Mouse (Mus musculus) left cerebral cortex, adult 9 months (tissue): Measurements from ENCODE around the gene Mpp2.

Source experiments
- DNase-seq, 2 experiments: peaks; one replicate each; pipeline ENCODE4 v3.0.0; 2022; ENCODE audit warnings: low spot score in 2 of 2

Gene Mpp2

GRCm38 (mm10) chr11:102036336-102036735 is 52.0 kb downstream of the Mpp2 start:
- DNase-seq = no peak

DNA sequence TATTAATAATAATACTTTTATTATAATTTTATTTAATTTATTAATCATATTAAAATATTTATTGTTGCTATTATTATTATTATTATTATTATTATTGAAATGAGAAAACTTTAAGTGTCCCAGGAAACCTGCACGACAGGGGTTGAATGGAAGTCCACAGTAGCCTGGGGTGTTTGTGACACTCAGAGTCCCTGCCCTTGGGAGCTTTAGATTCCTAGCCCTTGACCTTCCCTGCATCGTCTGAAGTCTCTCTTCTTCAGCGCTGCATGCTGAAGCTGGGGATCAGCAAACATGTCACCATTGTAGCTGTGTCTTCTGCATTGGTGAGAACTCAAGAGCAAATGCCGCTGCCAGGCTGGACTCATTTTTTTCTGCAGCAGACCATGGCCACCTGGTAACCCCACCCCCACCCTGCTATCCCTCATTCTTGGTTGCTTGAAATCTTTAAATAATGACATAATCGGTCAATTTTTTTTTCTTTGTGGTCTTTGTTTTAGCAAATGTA is 52.8 kb downstream of the Mpp2 start:
- no peak for DNase-seq

GRCm38 (mm10) chr11:102034887-102035286 is 53.4 kb downstream of the Mpp2 start:
- DNase-seq = no peak

DNA sequence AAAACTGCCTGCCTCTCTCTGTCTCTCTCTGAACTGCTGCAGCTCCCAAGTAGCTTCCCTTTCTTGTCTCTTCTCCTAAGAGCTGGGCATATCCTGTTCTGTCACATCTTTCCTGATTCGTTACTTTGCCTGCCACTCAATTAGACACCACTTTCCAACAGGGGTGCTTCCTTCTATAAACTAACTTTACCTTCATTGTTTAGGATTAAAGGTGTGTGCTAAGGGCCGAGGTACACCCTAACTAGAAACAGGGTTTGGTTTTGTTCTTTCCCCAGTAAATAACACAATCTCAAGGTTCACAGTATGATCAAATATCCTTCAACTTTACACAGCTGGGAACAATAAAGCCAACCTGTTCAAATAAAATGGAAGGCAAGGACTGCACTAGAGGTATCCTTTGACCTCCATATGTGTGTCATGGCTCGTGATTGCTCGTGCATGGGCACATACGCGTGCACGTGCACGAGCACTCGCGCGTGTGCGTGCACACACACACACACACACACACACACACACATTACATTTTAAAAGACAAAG is 55.2 kb downstream of the Mpp2 start:
- no peak for DNase-seq

DNA sequence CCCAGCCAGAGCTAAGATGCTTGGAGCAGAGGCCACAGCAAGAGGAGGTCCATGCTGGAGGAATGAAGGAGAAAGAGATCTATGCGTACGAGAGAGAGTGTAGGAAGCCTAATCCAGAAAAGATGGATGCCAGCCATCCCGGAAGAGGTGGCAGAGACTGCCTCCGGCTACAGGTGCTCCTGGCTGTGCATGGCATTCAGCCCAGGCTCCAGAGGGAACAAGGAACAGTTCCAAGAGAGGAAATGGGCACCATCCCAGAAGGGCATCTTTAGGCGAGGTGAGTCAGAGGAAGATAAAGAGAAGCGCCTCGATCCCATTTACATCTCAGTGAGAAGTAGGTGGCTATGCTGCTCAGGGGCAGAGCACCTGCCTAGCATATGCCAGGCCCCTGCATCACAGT is 57.2 kb downstream of the Mpp2 start:
- DNase-seq = peak in 1 of 2 experiments; percentile 71

DNA sequence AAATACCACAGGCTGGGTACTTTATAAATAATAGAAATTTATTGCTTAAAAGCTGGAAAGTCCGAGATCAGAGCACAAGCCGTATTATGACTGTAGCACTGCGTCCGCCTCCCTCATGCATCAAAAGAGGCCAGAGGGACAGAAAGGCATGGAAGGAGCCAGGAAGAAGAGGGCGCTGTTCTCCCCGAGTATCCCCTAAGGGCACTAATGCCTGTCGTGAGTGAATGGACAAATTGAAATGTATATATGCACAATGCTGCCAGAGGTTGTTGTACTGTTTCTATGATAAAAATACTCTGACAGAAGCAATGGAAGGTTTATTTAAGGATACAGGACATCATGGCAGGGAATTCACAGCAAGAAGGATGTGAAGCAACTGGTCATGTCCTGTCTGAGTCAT is 58.3 kb downstream of the Mpp2 start:
- DNase-seq = no peak

GRCm38 (mm10) chr11:102029304-102029703 is 59.0 kb downstream of the Mpp2 start:
- DNase-seq = no peak

- DNase-seq = no peak
Measured at GRCm38 (mm10) chr11:102028087-102028816, 60.1 kb downstream of the Mpp2 start, which contains the start of gene Mpp3. Gene Mpp3 (minus strand): TSS chr11:102028461.

DNA sequence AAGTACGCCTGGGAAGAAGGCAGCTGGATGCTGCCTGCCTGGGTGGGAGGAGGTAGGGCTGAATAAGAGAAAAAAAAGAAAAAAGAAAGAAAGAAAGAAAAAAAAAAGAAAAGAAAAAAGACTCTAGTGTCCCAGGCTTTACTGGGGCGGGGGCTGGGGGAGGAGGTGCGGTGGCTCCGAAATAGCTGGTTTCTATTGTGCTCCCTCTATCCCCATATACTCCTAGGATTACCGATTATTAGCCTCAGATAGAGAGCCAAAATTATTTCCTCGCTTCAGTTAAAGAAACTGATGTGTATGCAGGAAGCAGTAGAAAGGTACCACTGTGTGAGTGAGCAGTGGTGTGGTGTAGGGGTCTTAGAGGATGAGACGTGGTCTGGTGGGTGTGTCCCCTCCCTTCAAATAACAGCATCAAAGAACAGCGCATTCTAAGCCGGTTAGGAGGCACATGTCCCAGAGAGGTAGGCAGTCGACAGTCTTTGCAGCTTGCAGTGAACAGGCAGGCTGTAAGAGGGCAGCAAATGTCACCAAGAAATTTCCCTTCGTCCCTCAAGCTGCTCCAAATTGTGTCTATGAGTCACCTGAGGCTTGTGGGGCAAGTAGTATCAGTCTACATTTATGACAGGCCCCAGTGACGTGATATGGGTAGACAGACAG is 60.8 kb downstream of the Mpp2 start:
- no peak for DNase-seq

GRCm38 (mm10) chr11:102026694-102027360 is 61.5 kb downstream of the Mpp2 start:
- peak in 1 of 2 experiments; percentile 44 for DNase-seq

DNA sequence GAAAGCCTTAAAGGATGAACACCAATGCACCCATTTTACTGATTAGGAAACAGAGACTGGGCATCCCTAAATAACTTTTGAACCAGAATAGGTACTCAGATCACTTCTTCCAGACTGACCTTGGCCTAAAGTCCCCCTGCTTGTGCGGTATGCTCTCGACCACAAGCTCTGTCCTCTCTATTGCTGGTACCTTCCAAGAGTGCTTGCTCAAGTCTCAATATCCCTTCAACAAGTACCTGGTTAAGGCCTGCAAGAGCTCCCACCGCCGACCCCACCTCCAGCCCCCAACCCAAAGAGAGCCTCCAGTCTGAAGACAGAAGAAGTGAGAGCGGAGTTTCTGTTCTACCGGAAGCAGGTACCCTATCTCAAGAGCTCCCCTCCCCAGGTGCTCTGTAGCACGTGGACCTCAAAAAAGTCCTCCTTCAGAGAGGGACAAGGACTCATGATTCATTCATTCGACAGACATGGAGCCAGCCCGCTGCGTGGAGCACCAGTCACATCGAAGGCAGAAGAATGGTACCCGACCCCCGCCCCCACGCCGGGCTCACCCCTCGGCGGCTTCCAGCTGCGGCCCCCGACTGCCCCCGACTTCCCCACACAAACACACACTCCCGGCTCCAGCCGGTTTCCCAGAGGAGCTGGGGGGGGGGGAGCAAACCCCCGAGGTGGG is 62.2 kb downstream of the Mpp2 start:
- DNase-seq = no peak

- DNase-seq = no peak
Measured at GRCm38 (mm10) chr11:102025354-102025753, 63.0 kb downstream of the Mpp2 start.

- no peak for DNase-seq
Measured at GRCm38 (mm10) chr11:102024875-102025274, 63.4 kb downstream of the Mpp2 start.

DNA sequence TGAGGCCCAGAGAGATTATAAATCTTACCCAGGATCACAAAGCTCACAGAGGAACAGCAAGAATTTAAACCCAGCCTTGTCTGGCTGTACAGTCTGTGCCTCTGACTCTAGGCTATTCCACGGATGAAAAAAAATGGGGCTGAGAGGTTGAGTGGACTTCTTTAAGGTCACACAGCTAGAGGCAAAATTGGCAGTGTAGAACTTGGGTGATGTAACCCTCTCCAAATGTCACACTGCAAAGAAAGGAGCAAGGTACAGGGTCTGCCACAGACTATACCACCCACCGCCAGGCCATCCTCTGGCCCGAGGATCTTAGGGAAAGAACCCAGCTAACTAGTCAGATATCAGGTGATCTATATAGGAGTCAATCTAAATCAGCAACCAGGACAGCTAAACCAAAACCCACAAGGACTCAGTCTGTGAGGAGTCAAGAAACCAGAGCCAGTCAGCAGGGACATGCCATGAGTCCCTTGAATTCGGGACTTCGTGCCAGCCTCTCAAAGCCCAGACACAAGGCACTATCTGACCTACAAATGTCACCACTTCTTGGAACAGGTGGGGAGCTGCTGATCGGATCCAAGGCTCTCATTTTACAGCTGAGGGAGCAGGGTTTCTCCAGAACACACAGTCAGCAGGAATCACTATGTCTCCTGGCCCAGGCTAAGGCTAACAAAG is 64.1 kb downstream of the Mpp2 start:
- no peak for DNase-seq

GRCm38 (mm10) chr11:102023406-102023805 is 64.9 kb downstream of the Mpp2 start:
- DNase-seq = peak in 1 of 2 experiments; percentile 52

- no peak for DNase-seq
Measured at GRCm38 (mm10) chr11:102021196-102021595, 67.1 kb downstream of the Mpp2 start.

- no peak for DNase-seq
Measured at GRCm38 (mm10) chr11:102019736-102020135, 68.6 kb downstream of the Mpp2 start.

GRCm38 (mm10) chr11:102016136-102016535 is 72.2 kb downstream of the Mpp2 start:
- no peak for DNase-seq

DNA sequence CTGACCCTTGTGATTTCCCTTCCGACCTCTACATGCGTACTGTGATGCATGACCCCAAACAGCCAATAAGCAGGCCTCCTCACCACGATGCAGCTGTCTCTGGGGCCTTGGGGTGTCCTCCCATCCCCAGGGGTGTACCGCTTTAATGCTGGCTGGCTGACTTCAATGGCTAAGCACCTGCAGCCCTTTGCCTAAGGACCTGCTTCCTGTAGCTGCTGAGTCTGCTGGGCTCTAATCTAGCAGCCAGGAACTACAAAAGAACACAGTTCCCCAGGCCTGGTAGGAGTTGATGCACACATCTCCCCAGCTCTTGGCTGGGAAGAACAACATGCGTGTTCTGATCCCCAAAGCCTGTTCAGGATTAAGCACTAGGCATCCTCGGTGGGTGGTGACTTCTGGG is 72.8 kb downstream of the Mpp2 start:
- DNase-seq = no peak

GRCm38 (mm10) chr11:102013201-102013600 is 75.1 kb downstream of the Mpp2 start:
- DNase-seq = no peak

DNA sequence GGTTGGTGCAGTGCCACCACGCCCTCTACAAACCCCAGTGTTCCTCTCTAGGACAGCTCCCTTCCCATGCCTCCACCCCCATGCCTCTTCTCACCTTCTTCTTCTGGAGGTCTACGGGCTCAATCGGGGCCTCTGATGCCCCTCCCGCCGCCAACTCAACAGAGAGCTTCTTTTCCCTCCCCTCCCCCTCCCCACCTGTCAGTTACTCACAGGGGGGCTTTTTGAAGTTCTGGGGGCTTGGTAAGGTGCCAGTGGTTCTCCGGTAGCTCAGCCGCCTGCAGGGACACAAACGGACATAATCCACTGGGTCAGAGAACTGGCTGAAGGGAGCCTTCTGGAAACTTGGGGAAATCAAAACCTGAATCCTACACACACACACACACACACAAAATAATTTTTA is 76.8 kb downstream of the Mpp2 start:
- DNase-seq = no peak
